Mouse (Mus musculus): Measurements from ENCODE around the gene Fosl1. TPM values are rescaled to one million over a fixed set of nuclear protein-coding genes. Genes with fewer than 3 reads are reported as not detected.

Gene Fosl1
- polyA plus RNA-seq, 1 experiment from 2014 or later = not detected

DNA sequence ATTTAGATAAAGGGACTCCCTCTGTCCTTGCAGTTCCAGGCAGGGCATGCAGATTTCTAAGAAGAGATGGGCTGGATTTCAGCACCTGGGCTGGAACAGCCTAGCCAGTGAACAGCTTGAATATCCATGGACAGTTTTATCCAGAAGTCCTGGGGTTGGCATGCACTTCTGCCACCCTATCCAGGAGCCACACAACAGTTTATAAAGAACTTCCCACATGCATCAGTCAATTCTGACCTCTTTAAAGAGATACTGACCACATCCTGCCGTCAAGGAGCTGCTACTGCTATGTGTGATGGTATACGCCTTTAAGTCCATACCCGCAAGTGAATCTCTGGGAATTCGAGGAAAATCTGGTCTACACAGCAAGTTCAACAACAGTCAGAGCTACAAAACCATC, 18.1 kb upstream of the Fosl1 start:
- peaks cover 8% of the 10 kb centered on the region for H3K4me1 ChIP-seq (replicated peaks; ENCODE audit: control insufficient read depth, insufficient read depth, low read length)
- no peaks in the 10 kb centered on the region for H3K27me3 ChIP-seq (ENCODE audit: control insufficient read depth, insufficient read depth, low read length)
- ATAC-seq (ENCODE audit: low FRiP score) (no peak), DNase-seq (ENCODE audit: low spot score) (no peak)
- H3K4me3 ChIP-seq (ENCODE audit: low read depth, low read length) = no peak overlapping the region
- no peak overlapping the region for H3K4me2 ChIP-seq (replicated peaks; ENCODE audit: low read depth, low read length)
- H3K9me3 ChIP-seq (ENCODE audit: control insufficient read depth, low read length) = no peaks in the 10 kb centered on the region
- 84% methylated on average over 4 of the region's 4 CpGs for WGBS
- H3K9ac ChIP-seq (ENCODE audit: low read depth, low read length) = no peak overlapping the region
- no peaks in the 10 kb centered on the region for H3K36me3 ChIP-seq (ENCODE audit: control insufficient read depth, insufficient read depth, low read length)
- H3K27ac ChIP-seq (ENCODE audit: low read depth, low read length) = no peak overlapping the region

GRCm38 (mm10) chr19:5429806-5430205, 17.5 kb upstream of the Fosl1 start:
- H3K4me2 ChIP-seq (replicated peaks; ENCODE audit: low read depth, low read length) = no peak overlapping the region
- H3K27ac ChIP-seq (ENCODE audit: low read depth, low read length) = no peak overlapping the region
- no peak overlapping the region; the same call in 1 of the 2 replicates for H3K4me3 ChIP-seq (ENCODE audit: low read depth, low read length)
- H3K4me1 ChIP-seq (replicated peaks; ENCODE audit: control insufficient read depth, insufficient read depth, low read length) = peaks cover 8% of the 10 kb centered on the region
- WGBS = 80% methylated on average over 8 of the region's 8 CpGs
- DNase-seq (ENCODE audit: low spot score) (no peak), ATAC-seq (ENCODE audit: low FRiP score) (no peak)
- H3K36me3 ChIP-seq (ENCODE audit: control insufficient read depth, insufficient read depth, low read length) = no peaks in the 10 kb centered on the region
- no peaks in the 10 kb centered on the region for H3K27me3 ChIP-seq (ENCODE audit: control insufficient read depth, insufficient read depth, low read length)
- no peak overlapping the region for H3K9ac ChIP-seq (ENCODE audit: low read depth, low read length)
- H3K9me3 ChIP-seq (ENCODE audit: control insufficient read depth, low read length) = no peaks in the 10 kb centered on the region

DNA sequence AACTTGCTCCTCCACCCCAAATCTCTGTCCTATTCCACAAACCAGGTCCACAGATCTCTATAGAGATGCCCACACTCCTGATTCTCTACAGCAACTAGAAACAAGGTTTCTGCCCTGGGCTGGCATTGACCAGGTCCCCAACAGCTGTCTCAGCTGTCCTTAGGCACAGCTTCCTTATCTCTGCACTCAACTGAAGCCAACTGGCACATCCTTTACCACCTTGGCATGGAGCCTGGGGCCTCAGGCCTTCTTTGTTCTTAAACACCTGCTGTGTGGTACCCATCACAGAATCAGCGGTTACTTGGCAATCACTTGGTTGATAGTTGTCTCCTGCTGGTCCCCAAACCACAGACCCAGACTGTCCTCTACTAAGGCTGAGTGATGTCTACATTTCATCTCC, 16.9 kb upstream of the Fosl1 start:
- no peak overlapping the region for H3K4me3 ChIP-seq (ENCODE audit: low read depth, low read length)
- no peaks in the 10 kb centered on the region for H3K9me3 ChIP-seq (ENCODE audit: control insufficient read depth, low read length)
- ATAC-seq (ENCODE audit: low FRiP score) (no peak), DNase-seq (ENCODE audit: low spot score) (no peak)
- H3K27me3 ChIP-seq (ENCODE audit: control insufficient read depth, insufficient read depth, low read length) = no peaks in the 10 kb centered on the region
- no peak overlapping the region for H3K4me2 ChIP-seq (replicated peaks; ENCODE audit: low read depth, low read length)
- no peak overlapping the region for H3K27ac ChIP-seq (ENCODE audit: low read depth, low read length)
- no peaks in the 10 kb centered on the region for H3K36me3 ChIP-seq (ENCODE audit: control insufficient read depth, insufficient read depth, low read length)
- peaks cover 8% of the 10 kb centered on the region for H3K4me1 ChIP-seq (replicated peaks; ENCODE audit: control insufficient read depth, insufficient read depth, low read length)
- WGBS = 79% methylated on average over 1 of the region's 1 CpGs
- no peak overlapping the region for H3K9ac ChIP-seq (ENCODE audit: low read depth, low read length)

GRCm38 (mm10) chr19:5431911-5432464, 15.4 kb upstream of the Fosl1 start:
- H3K9ac ChIP-seq (ENCODE audit: low read depth, low read length) = no peak overlapping the region
- no peak for ATAC-seq (ENCODE audit: low FRiP score)
- H3K4me2 ChIP-seq (replicated peaks; ENCODE audit: low read depth, low read length) = no peak overlapping the region
- H3K4me3 ChIP-seq (ENCODE audit: low read depth, low read length) = no peak overlapping the region
- no peak overlapping the region for H3K27ac ChIP-seq (ENCODE audit: low read depth, low read length)
- 78% methylated on average over 4 of the region's 4 CpGs for WGBS
- no peaks in the 10 kb centered on the region for H3K4me1 ChIP-seq (replicated peaks; ENCODE audit: control insufficient read depth, insufficient read depth, low read length)
- no peak for DNase-seq (ENCODE audit: low spot score)
- H3K36me3 ChIP-seq (ENCODE audit: control insufficient read depth, insufficient read depth, low read length) = no peaks in the 10 kb centered on the region
- H3K27me3 ChIP-seq (ENCODE audit: control insufficient read depth, insufficient read depth, low read length) = no peaks in the 10 kb centered on the region
- H3K9me3 ChIP-seq (ENCODE audit: control insufficient read depth, low read length) = no peaks in the 10 kb centered on the region

DNA sequence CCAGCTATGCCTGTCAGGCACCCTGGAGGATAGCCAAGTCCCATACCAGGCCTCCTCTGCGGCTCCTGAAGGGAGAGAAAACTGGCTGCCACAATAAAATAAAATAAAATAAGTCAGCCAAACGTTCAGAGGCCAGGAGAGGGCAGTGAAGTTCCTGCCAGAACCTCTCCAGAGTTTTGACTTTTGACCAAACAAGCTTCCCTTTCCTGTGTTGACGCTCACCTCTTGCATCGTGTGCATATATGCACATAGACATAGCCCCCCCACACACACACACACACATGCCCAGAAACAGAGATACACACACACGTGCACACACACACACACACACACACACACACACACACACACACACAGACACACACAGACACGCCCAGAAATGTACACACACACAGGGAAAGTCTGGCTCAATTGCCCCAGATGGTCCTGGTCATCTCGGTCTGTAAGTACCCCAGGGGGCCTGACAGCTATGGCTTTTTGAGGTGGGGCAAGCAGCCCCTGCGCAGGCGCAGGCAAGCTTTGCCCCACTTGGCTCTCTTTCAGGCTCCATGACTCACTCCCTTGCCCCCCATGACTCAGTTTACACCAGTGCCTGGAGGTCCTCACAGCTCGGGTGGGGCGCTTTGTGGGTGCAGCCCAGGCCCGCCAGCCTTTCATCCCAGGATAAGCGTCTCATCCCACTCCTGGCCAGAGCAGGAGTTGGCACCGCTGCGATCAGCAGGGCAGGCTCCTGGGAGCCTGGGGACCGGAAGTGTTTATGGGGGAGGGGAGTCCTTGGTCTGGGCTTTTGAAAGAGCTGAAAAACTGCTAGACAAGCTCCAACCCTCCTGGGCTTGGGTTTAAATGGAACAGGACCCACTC, 14.1 kb upstream of the Fosl1 start:
- DNase-seq (ENCODE audit: low spot score) (peak; percentile 51), ATAC-seq (ENCODE audit: low FRiP score) (no peak)
- H3K9me3 ChIP-seq (ENCODE audit: control insufficient read depth, low read length) = no peaks in the 10 kb centered on the region
- peak overlapping the region; percentile 27; the same call in 1 of the 2 replicates for H3K4me2 ChIP-seq (replicated peaks; ENCODE audit: low read depth, low read length)
- H3K9ac ChIP-seq (ENCODE audit: low read depth, low read length) = 0 out of 2 replicates have a peak overlapping the region, but pooled peaks have one; percentile 12
- WGBS = 18% methylated on average over 16 of the region's 16 CpGs
- H3K4me1 ChIP-seq (replicated peaks; ENCODE audit: control insufficient read depth, insufficient read depth, low read length) = no peaks in the 10 kb centered on the region
- H3K36me3 ChIP-seq (ENCODE audit: control insufficient read depth, insufficient read depth, low read length) = no peaks in the 10 kb centered on the region
- H3K27ac ChIP-seq (ENCODE audit: low read depth, low read length) = no peak overlapping the region; the same call in 1 of the 2 replicates
- no peak overlapping the region for H3K4me3 ChIP-seq (ENCODE audit: low read depth, low read length)
- no peaks in the 10 kb centered on the region for H3K27me3 ChIP-seq (ENCODE audit: control insufficient read depth, insufficient read depth, low read length)

DNA sequence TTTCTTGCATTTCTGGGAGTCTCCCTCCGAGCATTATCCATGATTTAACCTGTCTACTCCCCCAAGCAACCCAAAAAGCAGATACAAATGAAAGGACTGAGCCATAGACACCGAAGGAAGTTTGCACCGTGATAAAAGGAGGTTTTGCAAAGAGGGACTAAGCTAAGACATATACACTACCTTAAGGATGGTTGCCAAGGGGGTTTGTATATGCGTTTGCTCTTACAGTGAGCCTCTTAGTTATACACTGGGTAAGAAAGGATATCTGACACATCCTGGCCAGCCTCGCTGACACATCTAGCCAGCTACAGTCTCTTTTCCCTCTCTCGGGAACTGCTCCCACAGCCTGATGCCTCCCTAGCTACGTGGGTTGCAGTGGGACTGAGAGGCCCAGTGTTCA, 13.4 kb upstream of the Fosl1 start:
- no peak for ATAC-seq (ENCODE audit: low FRiP score)
- H3K27me3 ChIP-seq (ENCODE audit: control insufficient read depth, insufficient read depth, low read length) = no peaks in the 10 kb centered on the region
- peak overlapping the region; percentile 27; the same call in 1 of the 2 replicates for H3K4me2 ChIP-seq (replicated peaks; ENCODE audit: low read depth, low read length)
- H3K9ac ChIP-seq (ENCODE audit: low read depth, low read length) = 0 out of 2 replicates have a peak overlapping the region, but pooled peaks have one; percentile 12
- H3K4me1 ChIP-seq (replicated peaks; ENCODE audit: control insufficient read depth, insufficient read depth, low read length) = no peaks in the 10 kb centered on the region
- 67% methylated on average over 7 of the region's 7 CpGs for WGBS
- DNase-seq (ENCODE audit: low spot score) = no peak
- no peaks in the 10 kb centered on the region for H3K36me3 ChIP-seq (ENCODE audit: control insufficient read depth, insufficient read depth, low read length)
- H3K4me3 ChIP-seq (ENCODE audit: low read depth, low read length) = no peak overlapping the region
- no peak overlapping the region for H3K27ac ChIP-seq (ENCODE audit: low read depth, low read length)
- H3K9me3 ChIP-seq (ENCODE audit: control insufficient read depth, low read length) = no peaks in the 10 kb centered on the region

GRCm38 (mm10) chr19:5444371-5444908, 2.9 kb upstream of the Fosl1 start:
- H3K9ac ChIP-seq (ENCODE audit: low read depth, low read length) = no peak overlapping the region
- no peak for DNase-seq (ENCODE audit: low spot score)
- no peaks in the 10 kb centered on the region; the same call in 1 of the 2 replicates for H3K9me3 ChIP-seq (ENCODE audit: control insufficient read depth, low read length)
- H3K27ac ChIP-seq (ENCODE audit: low read depth, low read length) = no peak overlapping the region
- H3K27me3 ChIP-seq (ENCODE audit: control insufficient read depth, insufficient read depth, low read length) = peaks cover 36% of the 10 kb centered on the region
- WGBS = 67% methylated on average over 9 of the region's 9 CpGs
- no peak for ATAC-seq (ENCODE audit: low FRiP score)
- H3K4me3 ChIP-seq (ENCODE audit: low read depth, low read length) = no peak overlapping the region
- no peaks in the 10 kb centered on the region; the same call in 1 of the 2 replicates for H3K4me1 ChIP-seq (replicated peaks; ENCODE audit: control insufficient read depth, insufficient read depth, low read length)
- H3K36me3 ChIP-seq (ENCODE audit: control insufficient read depth, insufficient read depth, low read length) = no peaks in the 10 kb centered on the region
- no peak overlapping the region for H3K4me2 ChIP-seq (replicated peaks; ENCODE audit: low read depth, low read length)

GRCm38 (mm10) chr19:5444954-5445353, 2.4 kb upstream of the Fosl1 start:
- Histone ChIP-seq H3K36me3 (ENCODE audit: control insufficient read depth, insufficient read depth, low read length) (no peaks in the 10 kb centered on the region), H3K4me2 (replicated peaks; ENCODE audit: low read depth, low read length) (no peak overlapping the region), H3K4me3 (ENCODE audit: low read depth, low read length) (no peak overlapping the region), H3K27ac (ENCODE audit: low read depth, low read length) (no peak overlapping the region), H3K9ac (ENCODE audit: low read depth, low read length) (no peak overlapping the region), H3K27me3 (ENCODE audit: control insufficient read depth, insufficient read depth, low read length) (peaks cover 41% of the 10 kb centered on the region), H3K4me1 (replicated peaks; ENCODE audit: control insufficient read depth, insufficient read depth, low read length) (no peaks in the 10 kb centered on the region; the same call in 1 of the 2 replicates), H3K9me3 (ENCODE audit: control insufficient read depth, low read length) (no peaks in the 10 kb centered on the region; the same call in 1 of the 2 replicates)
- no peak for DNase-seq (ENCODE audit: low spot score)
- ATAC-seq (ENCODE audit: low FRiP score) = no peak
- WGBS = 30% methylated on average over 7 of the region's 7 CpGs

Data from hindbrain, embryonic 11.5 days (tissue).